Mouse (Mus musculus): ENCODE measurements at regions not wholly inside any gene's neighbourhood (a gene's known extent, or its start where the extent isn't known, plus 50 kb on each side); places are given as distances from the start of the nearest gene placed in this dataset.

GRCm38 (mm10) chr9:14108798-14109197, 166.1 kb upstream of the Sesn3 start:
- Histone ChIP-seq H3K36me3 (no peaks in the 10 kb centered on the region), H3K4me1 (replicated peaks) (no peaks in the 10 kb centered on the region), H3K4me2 (no peak overlapping the region), H3K4me3 (replicated peaks) (no peak overlapping the region), H3K27me3 (no peaks in the 10 kb centered on the region), H3K27ac (no peak overlapping the region), H3K9ac (no peak overlapping the region), H3K9me3 (replicated peaks) (no peaks in the 10 kb centered on the region)
- DNase-seq (no peak), ATAC-seq (ENCODE audit: low read depth) (no peak)
- 71% methylated on average over 4 of the region's 4 CpGs for WGBS (ENCODE audit: insufficient replicate concordance)

GRCm38 (mm10) chr9:14109492-14109891, 165.4 kb upstream of the Sesn3 start:
- Histone ChIP-seq H3K36me3 (no peaks in the 10 kb centered on the region), H3K9ac (no peak overlapping the region), H3K27me3 (no peaks in the 10 kb centered on the region), H3K27ac (no peak overlapping the region), H3K4me3 (replicated peaks) (no peak overlapping the region), H3K4me1 (replicated peaks) (no peaks in the 10 kb centered on the region), H3K4me2 (no peak overlapping the region), H3K9me3 (replicated peaks) (no peaks in the 10 kb centered on the region)
- 61% methylated on average over 4 of the region's 4 CpGs for WGBS (ENCODE audit: insufficient replicate concordance)
- DNase-seq (no peak), ATAC-seq (ENCODE audit: low read depth) (no peak)

GRCm38 (mm10) chr9:14111713-14112112, 163.2 kb upstream of the Sesn3 start:
- no peak overlapping the region for H3K4me3 ChIP-seq (replicated peaks)
- ATAC-seq (ENCODE audit: low read depth) (no peak), DNase-seq (no peak)
- no peaks in the 10 kb centered on the region for H3K36me3 ChIP-seq
- H3K27me3 ChIP-seq = no peaks in the 10 kb centered on the region
- no peak overlapping the region for H3K9ac ChIP-seq
- WGBS (ENCODE audit: insufficient replicate concordance) = 48% methylated on average over 2 of the region's 2 CpGs
- no peaks in the 10 kb centered on the region for H3K4me1 ChIP-seq (replicated peaks)
- no peaks in the 10 kb centered on the region for H3K9me3 ChIP-seq (replicated peaks)
- H3K4me2 ChIP-seq = no peak overlapping the region
- no peak overlapping the region for H3K27ac ChIP-seq

GRCm38 (mm10) chr9:14115521-14115920, 159.3 kb upstream of the Sesn3 start:
- no peaks in the 10 kb centered on the region for H3K4me1 ChIP-seq (replicated peaks)
- H3K4me3 ChIP-seq (replicated peaks) = no peak overlapping the region
- DNase-seq (no peak), ATAC-seq (ENCODE audit: low read depth) (no peak)
- H3K27ac ChIP-seq = no peak overlapping the region
- no peak overlapping the region for H3K4me2 ChIP-seq
- WGBS (ENCODE audit: insufficient replicate concordance) = 23% methylated on average over 3 of the region's 3 CpGs
- H3K9ac ChIP-seq = no peak overlapping the region
- no peaks in the 10 kb centered on the region for H3K36me3 ChIP-seq
- H3K27me3 ChIP-seq = no peaks in the 10 kb centered on the region
- H3K9me3 ChIP-seq (replicated peaks) = no peaks in the 10 kb centered on the region

GRCm38 (mm10) chr9:14116097-14116840, 158.6 kb upstream of the Sesn3 start:
- Histone ChIP-seq H3K4me3 (replicated peaks) (no peak overlapping the region), H3K4me2 (no peak overlapping the region), H3K9me3 (replicated peaks) (no peaks in the 10 kb centered on the region), H3K27ac (no peak overlapping the region), H3K9ac (no peak overlapping the region), H3K27me3 (no peaks in the 10 kb centered on the region), H3K36me3 (no peaks in the 10 kb centered on the region), H3K4me1 (replicated peaks) (no peaks in the 10 kb centered on the region)
- 53% methylated on average over 8 of the region's 8 CpGs for WGBS (ENCODE audit: insufficient replicate concordance)
- DNase-seq (no peak), ATAC-seq (ENCODE audit: low read depth) (no peak)

- H3K9ac ChIP-seq = no peak overlapping the region
- no peaks in the 10 kb centered on the region for H3K4me1 ChIP-seq (replicated peaks)
- 63% methylated on average over 5 of the region's 5 CpGs for WGBS (ENCODE audit: insufficient replicate concordance)
- no peaks in the 10 kb centered on the region for H3K9me3 ChIP-seq (replicated peaks)
- H3K27ac ChIP-seq = no peak overlapping the region
- H3K27me3 ChIP-seq = no peaks in the 10 kb centered on the region
- no peak for ATAC-seq (ENCODE audit: low read depth)
- H3K36me3 ChIP-seq = no peaks in the 10 kb centered on the region
- H3K4me3 ChIP-seq (replicated peaks) = no peak overlapping the region
- H3K4me2 ChIP-seq = no peak overlapping the region
- no peak for DNase-seq
These were observed 141.5 kb upstream of the Sesn3 start for GRCm38 (mm10) chr9:14133372-14133771.

- no peak overlapping the region for H3K27ac ChIP-seq
- no peaks in the 10 kb centered on the region for H3K4me1 ChIP-seq (replicated peaks)
- no peaks in the 10 kb centered on the region for H3K27me3 ChIP-seq
- H3K9me3 ChIP-seq (replicated peaks) = no peaks in the 10 kb centered on the region
- no peak overlapping the region for H3K4me2 ChIP-seq
- ATAC-seq (ENCODE audit: low read depth) (no peak), DNase-seq (no peak)
- 54% methylated on average over 6 of the region's 6 CpGs for WGBS (ENCODE audit: insufficient replicate concordance)
- no peak overlapping the region for H3K4me3 ChIP-seq (replicated peaks)
- no peak overlapping the region for H3K9ac ChIP-seq
- no peaks in the 10 kb centered on the region for H3K36me3 ChIP-seq
These were observed 139.9 kb upstream of the Sesn3 start for GRCm38 (mm10) chr9:14134894-14135450.

GRCm38 (mm10) chr9:14141321-14141720, 133.5 kb upstream of the Sesn3 start:
- 65% methylated on average over 4 of the region's 4 CpGs for WGBS (ENCODE audit: insufficient replicate concordance)
- H3K4me2 ChIP-seq = no peak overlapping the region
- no peaks in the 10 kb centered on the region for H3K9me3 ChIP-seq (replicated peaks)
- H3K36me3 ChIP-seq = no peaks in the 10 kb centered on the region
- H3K27me3 ChIP-seq = no peaks in the 10 kb centered on the region
- H3K9ac ChIP-seq = no peak overlapping the region
- ATAC-seq (ENCODE audit: low read depth) (no peak), DNase-seq (no peak)
- H3K27ac ChIP-seq = no peak overlapping the region
- H3K4me1 ChIP-seq (replicated peaks) = no peaks in the 10 kb centered on the region
- no peak overlapping the region for H3K4me3 ChIP-seq (replicated peaks)

GRCm38 (mm10) chr9:14143988-14144387, 130.9 kb upstream of the Sesn3 start:
- no peak for DNase-seq
- H3K4me3 ChIP-seq (replicated peaks) = no peak overlapping the region
- no peaks in the 10 kb centered on the region for H3K9me3 ChIP-seq (replicated peaks)
- no peak overlapping the region for H3K9ac ChIP-seq
- 23% methylated on average over 2 of the region's 2 CpGs for WGBS (ENCODE audit: insufficient replicate concordance)
- H3K4me1 ChIP-seq (replicated peaks) = no peaks in the 10 kb centered on the region
- ATAC-seq (ENCODE audit: low read depth) = no peak
- H3K4me2 ChIP-seq = no peak overlapping the region
- no peaks in the 10 kb centered on the region for H3K36me3 ChIP-seq
- H3K27ac ChIP-seq = no peak overlapping the region
- no peaks in the 10 kb centered on the region for H3K27me3 ChIP-seq

- H3K4me1 ChIP-seq (replicated peaks) = no peaks in the 10 kb centered on the region
- H3K27me3 ChIP-seq = no peaks in the 10 kb centered on the region
- ATAC-seq (ENCODE audit: low read depth) (no peak), DNase-seq (no peak)
- 26% methylated on average over 7 of the region's 7 CpGs for WGBS (ENCODE audit: insufficient replicate concordance)
- no peak overlapping the region for H3K27ac ChIP-seq
- no peak overlapping the region for H3K4me2 ChIP-seq
- no peak overlapping the region for H3K4me3 ChIP-seq (replicated peaks)
- no peak overlapping the region for H3K9ac ChIP-seq
- no peaks in the 10 kb centered on the region for H3K9me3 ChIP-seq (replicated peaks)
- H3K36me3 ChIP-seq = no peaks in the 10 kb centered on the region
These were observed 127.8 kb upstream of the Sesn3 start for GRCm38 (mm10) chr9:14147088-14147487.

- 50% methylated on average over 4 of the region's 4 CpGs for WGBS (ENCODE audit: insufficient replicate concordance)
- Histone ChIP-seq H3K4me1 (replicated peaks) (no peaks in the 10 kb centered on the region), H3K36me3 (no peaks in the 10 kb centered on the region), H3K27ac (no peak overlapping the region), H3K4me3 (replicated peaks) (no peak overlapping the region), H3K4me2 (no peak overlapping the region), H3K27me3 (no peaks in the 10 kb centered on the region), H3K9me3 (replicated peaks) (no peaks in the 10 kb centered on the region), H3K9ac (no peak overlapping the region)
- ATAC-seq (ENCODE audit: low read depth) (no peak), DNase-seq (no peak)
These were observed 127.1 kb upstream of the Sesn3 start for GRCm38 (mm10) chr9:14147731-14148130.

- DNase-seq (no peak), ATAC-seq (ENCODE audit: low read depth) (no peak)
- no peak overlapping the region for H3K4me3 ChIP-seq (replicated peaks)
- 64% methylated on average over 9 of the region's 9 CpGs for WGBS (ENCODE audit: insufficient replicate concordance)
- no peak overlapping the region for H3K27ac ChIP-seq
- no peaks in the 10 kb centered on the region for H3K4me1 ChIP-seq (replicated peaks)
- H3K36me3 ChIP-seq = no peaks in the 10 kb centered on the region
- no peaks in the 10 kb centered on the region for H3K9me3 ChIP-seq (replicated peaks)
- no peaks in the 10 kb centered on the region for H3K27me3 ChIP-seq
- H3K4me2 ChIP-seq = no peak overlapping the region
- no peak overlapping the region for H3K9ac ChIP-seq
These were observed 124.6 kb upstream of the Sesn3 start for GRCm38 (mm10) chr9:14150288-14150687.
